Mouse (Mus musculus): ENCODE data around the gene Gna13. TPM values are rescaled to one million over a fixed set of nuclear protein-coding genes. Genes with fewer than 3 reads are reported as not detected.
A peak's percentile ranks its signal among the peaks of the same experiment; 100 is the strongest.

Gna13 gene
- total and polyA plus RNA-seq, 3 experiments, result 51.0 to 102 (median 56.6) TPM

DNA sequence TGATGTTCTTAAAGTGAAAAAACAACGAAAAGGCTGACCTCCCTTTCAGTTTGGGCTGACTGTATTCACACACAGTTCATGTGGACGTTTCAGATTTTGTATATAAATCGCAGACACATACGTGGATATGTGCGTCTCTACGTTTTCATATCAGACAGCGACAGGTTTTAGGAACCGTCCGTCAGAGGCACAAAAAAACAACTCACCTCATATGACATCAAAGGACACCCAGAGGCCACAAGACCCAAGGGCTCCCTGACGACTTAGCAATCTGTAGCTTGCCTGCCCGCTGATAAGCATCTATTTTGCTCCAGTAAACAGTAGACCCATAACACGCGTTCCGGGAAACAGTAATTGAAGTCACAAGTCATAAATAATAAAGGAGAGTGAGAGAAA, 57.9 kb downstream of the Gna13 start (continued):
- TF ChIP-seq MYC (IDR thresholded peaks at IDR 0.05; ENCODE audit: low read depth, low read length) (no peak), MXI1 (IDR thresholded peaks at IDR 0.05; ENCODE audit: low read depth, low read length) (no peak), TCF12 (IDR thresholded peaks at IDR 0.05; ENCODE audit: low read depth, low read length) (peak; percentile 43), E2F4 (IDR thresholded peaks at IDR 0.05; ENCODE audit: borderline replicate concordance, low read depth, low read length) (peak; percentile 63; the same call in 1 of the 2 replicates), NELFE (IDR thresholded peaks at IDR 0.05; ENCODE audit: low read depth, low read length) (no peak), JUND (IDR thresholded peaks at IDR 0.05; ENCODE audit: low read depth, low read length) (no peak), MAZ (IDR thresholded peaks at IDR 0.05; ENCODE audit: low read depth, low read length) (peak; percentile 14; the same call in 1 of the 2 replicates), ZKSCAN1 (IDR thresholded peaks at IDR 0.05; ENCODE audit: low read depth, low read length) (0 out of 2 replicates have a peak, but pooled peaks have one; percentile 35), HCFC1 (IDR thresholded peaks at IDR 0.05; ENCODE audit: low read depth, low read length) (0 out of 2 replicates have a peak, but pooled peaks have one; percentile 11), TAL1 (IDR thresholded peaks at IDR 0.05; ENCODE audit: low read length) (no peak), NRF1 (IDR thresholded peaks at IDR 0.05; ENCODE audit: insufficient read depth, low read depth, low read length, poor library complexity, severe bottlenecking) (no peak)

DNA sequence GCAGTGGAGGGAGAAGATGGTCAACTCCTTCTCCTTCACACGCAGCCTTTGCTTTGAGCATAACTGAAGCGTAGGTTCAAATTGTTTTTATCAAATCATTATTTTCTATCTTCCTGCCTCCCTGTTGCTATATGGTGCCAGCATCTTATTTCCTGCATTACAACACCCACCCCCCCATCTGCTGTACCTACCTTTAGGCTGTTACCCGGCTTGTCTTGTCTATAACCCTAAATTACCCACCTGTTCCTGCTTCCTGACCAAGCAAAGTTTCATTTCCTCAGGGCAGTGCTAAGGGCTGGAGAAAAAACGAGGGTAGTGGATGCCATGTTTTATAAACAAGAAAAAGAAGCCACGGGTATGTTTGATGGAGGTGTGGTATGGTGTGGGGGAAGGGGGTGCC, 58.6 kb downstream of the Gna13 start:
- TF ChIP-seq KAT2A (conservative IDR thresholded peaks at IDR 0.05; ENCODE audit: low read depth, low read length) (no peak), HCFC1 (IDR thresholded peaks at IDR 0.05; ENCODE audit: low read depth, low read length) (no peak), GATA1 (IDR thresholded peaks at IDR 0.05; ENCODE audit: low read depth, low read length) (no peak), MAZ (IDR thresholded peaks at IDR 0.05; ENCODE audit: low read depth, low read length) (no peak), GABPA (IDR thresholded peaks at IDR 0.05; ENCODE audit: low read depth, low read length) (no peak), CHD2 (IDR thresholded peaks at IDR 0.05; ENCODE audit: low read length) (no peak), ZMIZ1 (IDR thresholded peaks at IDR 0.05; ENCODE audit: low read depth, low read length) (no peak), CTCF (IDR thresholded peaks at IDR 0.05 in 2 of 3, conservative IDR thresholded peaks at IDR 0.05 in 1 of 3; ENCODE audit: control insufficient read depth in 1 of 3, insufficient read depth in 1 of 3, low read depth in 2 of 3, low read length in 3 of 3, poor library complexity in 1 of 3, severe bottlenecking in 1 of 3) (no peak), BHLHE40 (IDR thresholded peaks at IDR 0.05; ENCODE audit: borderline replicate concordance, low read depth, low read length) (no peak), POLR2A (IDR thresholded peaks at IDR 0.05; ENCODE audit: control insufficient read depth in 1 of 2, insufficient read depth in 1 of 2, low read depth in 1 of 2, low read length in 2 of 2, poor library complexity in 1 of 2) (no peak), TCF12 (IDR thresholded peaks at IDR 0.05; ENCODE audit: low read depth, low read length) (no peak), EP300 (IDR thresholded peaks at IDR 0.05; ENCODE audit: low read depth in 1 of 2, low read length in 2 of 2) (no peak), JUND (IDR thresholded peaks at IDR 0.05; ENCODE audit: low read depth, low read length) (no peak), ZKSCAN1 (IDR thresholded peaks at IDR 0.05; ENCODE audit: low read depth, low read length) (no peak), MEF2A (IDR thresholded peaks at IDR 0.05; ENCODE audit: extremely low read depth, insufficient replicate concordance, low read depth, low read length, poor library complexity, severe bottlenecking) (no peak), ETS1 (IDR thresholded peaks at IDR 0.05; ENCODE audit: low read depth, low read length) (no peak), CHD1 (IDR thresholded peaks at IDR 0.05; ENCODE audit: low read depth, low read length) (no peak), NRF1 (IDR thresholded peaks at IDR 0.05; ENCODE audit: insufficient read depth, low read depth, low read length, poor library complexity, severe bottlenecking) (no peak)
- no peak for DNase-seq (ENCODE audit: low read depth, low spot score)
- peaks cover 8 to 12% of the 10 kb centered on the region in 2 experiments; a peak in 3 of 4 replicates for H3K4me1 ChIP-seq (ENCODE audit: control insufficient read depth in 1 of 2, insufficient read depth in 2 of 2, low read length in 2 of 2)
- no peaks in the 10 kb centered on the region for H3K9me3 ChIP-seq (replicated peaks; ENCODE audit: insufficient read depth, low read length)
- no peak overlapping the region for H3K4me3 ChIP-seq (ENCODE audit: control insufficient read depth in 1 of 2, insufficient read depth in 1 of 2, low read depth in 2 of 2, low read length in 2 of 2)
- no peak overlapping the region for H3K27ac ChIP-seq (ENCODE audit: control insufficient read depth, low read depth, low read length)
- H3K36me3 ChIP-seq (ENCODE audit: control insufficient read depth in 1 of 2, insufficient read depth in 2 of 2, low read length in 2 of 2), result peaks cover 0 to 5% of the 10 kb centered on the region in 2 experiments; a peak in 1 of 4 replicates
- H3K9ac ChIP-seq (ENCODE audit: control insufficient read depth, low read depth, low read length, poor library complexity, severe bottlenecking), result no peak overlapping the region; the same call in 1 of the 2 replicates
- H3K27me3 ChIP-seq (ENCODE audit: control insufficient read depth in 1 of 2, insufficient read depth in 2 of 2, low read length in 2 of 2), result no peaks in the 10 kb centered on the region
- H3K79me2 ChIP-seq (ENCODE audit: control insufficient read depth, insufficient read depth, low read length, poor library complexity), result peaks cover 2% of the 10 kb centered on the region; the same call in 1 of the 2 replicates

All from MEL (cell line).